In the genomic region with DNA sequence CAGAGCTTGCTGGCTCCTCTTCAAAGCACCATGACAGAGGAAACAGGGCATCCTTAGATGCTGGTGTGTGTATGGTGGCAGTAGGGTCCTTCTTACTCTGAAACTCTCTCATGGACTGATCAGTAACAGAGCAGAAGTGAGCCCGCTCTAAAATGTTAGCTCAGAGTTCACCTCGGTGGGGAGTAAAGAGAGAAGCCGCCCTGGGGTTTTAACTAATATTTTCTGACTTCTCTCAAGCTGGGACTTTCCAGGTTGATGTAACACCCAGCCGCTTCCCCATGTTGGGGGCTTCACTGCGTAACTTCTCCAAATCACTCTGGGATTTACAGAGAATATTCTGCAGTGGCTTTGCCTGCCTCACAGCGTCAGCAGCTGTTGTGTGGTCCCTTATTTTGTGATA, we compare ENCODE assay signal across 8 mouse cellular contexts.
A peak's percentile ranks its signal among the peaks of the same experiment; 100 is the strongest.
DNase-seq lines count a peak whose midpoint lies in the region; ATAC-seq lines count a peak whose summit lies in the region.

No protein-coding gene starts in this region.

- peaks cover 11% of the 10 kb centered on the region for H3K4me1 ChIP-seq in midbrain, embryonic 11.5 days (ENCODE audit: control insufficient read depth, insufficient read depth, low read length)
- peaks cover 46% of the 10 kb centered on the region for H3K4me1 ChIP-seq in midbrain, embryonic 10.5 days
- peaks cover 87% of the 10 kb centered on the region for H3K4me1 ChIP-seq in liver, embryonic 15.5 days (replicated peaks)

- DNase-seq in midbrain, embryonic 11.5 days (ENCODE audit: low spot score, missing footprints), result peak; percentile 84
- DNase-seq in midbrain, embryonic 10.5 days (ENCODE audit: low spot score), result no peak
- DNase-seq in spleen, postnatal 36 days (ENCODE audit: low spot score in 2 of 2), result peak; percentile 74 to 81
- DNase-seq in gastrocnemius, adult 18-20 months (ENCODE audit: low spot score), result no peak
- no peak for DNase-seq in MN1 (ENCODE audit: low spot score)
- no peak for DNase-seq in cerebellum, adult 9-11 months

- no peak overlapping the region for H3K4me2 ChIP-seq in midbrain, embryonic 11.5 days
- H3K4me2 ChIP-seq in liver, embryonic 15.5 days, result peak overlapping the region; percentile 86

- 73% methylated on average over 6 of the region's 6 CpGs for WGBS in midbrain, embryonic 11.5 days
- WGBS in midbrain, embryonic 10.5 days, result 70% methylated on average over 6 of the region's 6 CpGs
- 21% methylated on average over 6 of the region's 6 CpGs for WGBS in liver, embryonic 15.5 days (ENCODE audit: insufficient replicate concordance)

- ATAC-seq in midbrain, embryonic 11.5 days (ENCODE audit: low FRiP score), result no peak
- peak; percentile 36 for ATAC-seq in granulocyte monocyte progenitor cell, adult 5-6 weeks (replicated peaks; ENCODE audit: poor library complexity, severe bottlenecking)
- ATAC-seq in liver, embryonic 15.5 days (ENCODE audit: insufficient read depth), result no peak

- no peak overlapping the region for H3K9ac ChIP-seq in midbrain, embryonic 11.5 days (ENCODE audit: low read length)
- peak overlapping the region; percentile 40; the same call in 1 of the 2 replicates for H3K9ac ChIP-seq in liver, embryonic 15.5 days

- no peaks in the 10 kb centered on the region for H3K9me3 ChIP-seq in midbrain, embryonic 11.5 days (ENCODE audit: control insufficient read depth, low read length)
- H3K9me3 ChIP-seq in midbrain, embryonic 10.5 days (replicated peaks), result no peaks in the 10 kb centered on the region
- no peaks in the 10 kb centered on the region for H3K9me3 ChIP-seq in liver, embryonic 15.5 days (replicated peaks)

- no peak overlapping the region for H3K4me3 ChIP-seq in midbrain, embryonic 11.5 days (ENCODE audit: low read depth, low read length)
- no peak overlapping the region for H3K4me3 ChIP-seq in midbrain, embryonic 10.5 days
- H3K4me3 ChIP-seq in liver, embryonic 15.5 days (replicated peaks), result peak overlapping the region; percentile 69

- no peaks in the 10 kb centered on the region for H3K36me3 ChIP-seq in midbrain, embryonic 11.5 days (ENCODE audit: control insufficient read depth, insufficient read depth, low read length)
- no peaks in the 10 kb centered on the region for H3K36me3 ChIP-seq in midbrain, embryonic 10.5 days
- no peaks in the 10 kb centered on the region for H3K36me3 ChIP-seq in liver, embryonic 15.5 days (replicated peaks)

- no peaks in the 10 kb centered on the region for H3K27me3 ChIP-seq in midbrain, embryonic 11.5 days (ENCODE audit: control insufficient read depth, insufficient read depth, low read length)
- peaks cover 39% of the 10 kb centered on the region for H3K27me3 ChIP-seq in midbrain, embryonic 10.5 days (ENCODE audit: low read depth, poor library complexity, severe bottlenecking)
- H3K27me3 ChIP-seq in liver, embryonic 15.5 days, result no peaks in the 10 kb centered on the region

- no peak overlapping the region for H3K27ac ChIP-seq in midbrain, embryonic 11.5 days (ENCODE audit: low read depth, low read length)
- no peak overlapping the region for H3K27ac ChIP-seq in midbrain, embryonic 10.5 days (replicated peaks)
- no peak overlapping the region for H3K27ac ChIP-seq in liver, embryonic 15.5 days (replicated peaks)

Comparison
In these comparisons a context has a peak if more than half of its experiments do, and no peak if none do; other contexts are left out.
1. DNase-seq: peak in midbrain, embryonic 11.5 days (single experiment) and spleen, postnatal 36 days (2 of 2); none in midbrain, embryonic 10.5 days (single experiment), gastrocnemius, adult 18-20 months (single experiment), MN1 (single experiment) and cerebellum, adult 9-11 months (single experiment).